Mouse (Mus musculus) MEL (cell line): Measurements from ENCODE around the gene Gria4.

Experiments
- BHLHE40 ChIP-seq: IDR thresholded peaks from 2 replicates; pipeline ENCODE4 v1.6.1; 2012; ENCODE audit warnings: low read depth, mild to moderate bottlenecking, inconsistent platforms, low read length, improper control_type of control experiment, borderline replicate concordance
- CHD2 ChIP-seq: IDR thresholded peaks from 2 replicates; pipeline ENCODE4 v1.6.1; 2011; ENCODE audit warnings: low read length, improper control_type of control experiment
- CTCF ChIP-seq, 3 experiments: IDR thresholded peaks in 2 of 3; conservative IDR thresholded peaks in 1 of 3; 2 replicates each; pipeline ENCODE4 v1.5.1; 2011 to 2012; ENCODE audit warnings: low read length in 3 of 3, low read depth in 2 of 3, mild to moderate bottlenecking in 2 of 3, improper control_type of control experiment in 1 of 3, inconsistent platforms in 1 of 3, mixed read lengths in 1 of 3, moderate library complexity in 1 of 3; ENCODE audit not compliant: control insufficient read depth in 1 of 3, insufficient read depth in 1 of 3, poor library complexity in 1 of 3, severe bottlenecking in 1 of 3
- E2F4 ChIP-seq: IDR thresholded peaks from 2 replicates; pipeline ENCODE4 v1.6.1; 2011; ENCODE audit warnings: low read depth, low read length, improper control_type of control experiment, borderline replicate concordance
- EP300 ChIP-seq, 2 experiments: IDR thresholded peaks; 2 replicates each; pipeline ENCODE4 v1.6.1; 2011; ENCODE audit warnings: improper control_type of control experiment in 2 of 2, low read length in 2 of 2, low read depth in 1 of 2, mild to moderate bottlenecking in 1 of 2
- MAX ChIP-seq: IDR thresholded peaks from 2 replicates; pipeline ENCODE4 v1.6.1; 2011; ENCODE audit warnings: low read length, improper control_type of control experiment
- MEF2A ChIP-seq: IDR thresholded peaks from 2 replicates; pipeline ENCODE4 v1.6.1; 2014; ENCODE audit warnings: low read depth, mild to moderate bottlenecking, inconsistent platforms, low read length, improper control_type of control experiment; ENCODE audit not compliant: poor library complexity, insufficient replicate concordance, severe bottlenecking; ENCODE audit errors: extremely low read depth
- POLR2A ChIP-seq, 2 experiments: IDR thresholded peaks; 2 replicates each; pipeline ENCODE4 v1.6.1; 2011 to 2012; ENCODE audit warnings: low read length in 2 of 2, mild to moderate bottlenecking in 2 of 2, control low read depth in 1 of 2, improper control_type of control experiment in 1 of 2, low read depth in 1 of 2, moderate library complexity in 1 of 2; ENCODE audit not compliant: control insufficient read depth in 1 of 2, insufficient read depth in 1 of 2, poor library complexity in 1 of 2
- ZMIZ1 ChIP-seq: IDR thresholded peaks from 2 replicates; pipeline ENCODE4 v1.6.1; 2012; ENCODE audit warnings: low read depth, mild to moderate bottlenecking, inconsistent platforms, low read length, improper control_type of control experiment, moderate library complexity
- ZNF384 ChIP-seq: IDR thresholded peaks from 2 replicates; pipeline ENCODE4 v1.6.1; 2012; ENCODE audit warnings: low read depth, mild to moderate bottlenecking, inconsistent platforms, low read length, improper control_type of control experiment

- TF ChIP-seq EP300 (IDR thresholded peaks at IDR 0.05; ENCODE audit: low read depth in 1 of 2, low read length in 2 of 2) = no peak
- TF ChIP-seq POLR2A (IDR thresholded peaks at IDR 0.05; ENCODE audit: control insufficient read depth in 1 of 2, insufficient read depth in 1 of 2, low read depth in 1 of 2, low read length in 2 of 2, poor library complexity in 1 of 2) = no peak
- TF ChIP-seq ZNF384 = no peak
- TF ChIP-seq CTCF (IDR thresholded peaks at IDR 0.05 in 2 of 3, conservative IDR thresholded peaks at IDR 0.05 in 1 of 3; ENCODE audit: control insufficient read depth in 1 of 3, insufficient read depth in 1 of 3, low read depth in 2 of 3, low read length in 3 of 3, poor library complexity in 1 of 3, severe bottlenecking in 1 of 3) = no peak
- TF ChIP-seq BHLHE40 = no peak
- no peak for TF ChIP-seq MEF2A
- TF ChIP-seq E2F4 = no peak
- no peak for TF ChIP-seq MAX
- no peak for TF ChIP-seq CHD2
- no peak for TF ChIP-seq ZMIZ1
Measured at GRCm38 (mm10) chr9:4658951-4659350, 137.1 kb downstream of the Gria4 start.
